Mouse (Mus musculus) lung, adult 2 months (tissue): ENCODE data around the gene Mta3. TPM values are rescaled to one million over a fixed set of nuclear protein-coding genes. Genes with fewer than 3 reads are reported as not detected.

Experiments
- DNase-seq: peaks from one replicate; pipeline ENCODE4 v3.0.0; 2022
- H3K4me1 ChIP-seq: fragments of 200-500 bp; 2 replicates; pipeline ENCODE4 v1.6.1; 2011; ENCODE audit warnings: low read length; ENCODE audit not compliant: control insufficient read depth, insufficient read depth
- H3K4me3 ChIP-seq: fragments of 200-500 bp; replicated peaks from 2 replicates; pipeline ENCODE3; 2011; ENCODE audit warnings: low read depth, mild to moderate bottlenecking, control low read depth, low read length; ENCODE audit errors: extremely low read depth
- CTCF ChIP-seq: fragments of 200-500 bp; IDR thresholded peaks from 2 replicates; pipeline ENCODE4 v1.5.1; 2011; ENCODE audit warnings: mild to moderate bottlenecking, low read length, control low read depth; ENCODE audit not compliant: insufficient read depth
- POLR2A ChIP-seq: fragments of 200-500 bp; IDR thresholded peaks from 2 replicates; pipeline ENCODE4 v1.6.1; 2011; ENCODE audit warnings: low read depth, mild to moderate bottlenecking, control low read depth, low read length, borderline replicate concordance; ENCODE audit errors: extremely low read depth
- WGBS: fragments of 180-500 bp; shearing (Covaris S2); methylation state at CpG from one replicate; pipeline ENCODE4 v1.1.7; 2018; 5-methylcytosine and 5-hydroxymethylcytosine counted together
- polyA plus RNA-seq: library from polyadenylated mRNA; depleted of rRNA; stranded (reverse); fragments of >200 nt; gene quantifications from 2 replicates; pipeline ENCODE4 v1.2.3, GENCODE M21; 2012

The Mta3 gene
- polyA plus RNA-seq, 1 experiment, result 34.9 TPM

- H3K4me1 ChIP-seq, result no peaks in the 10 kb centered on the region
- TF ChIP-seq POLR2A, result no peak
- no peak for TF ChIP-seq CTCF
- DNase-seq, result no peak
- WGBS, result 80% methylated on average over 10 of the region's 10 CpGs
- no peak overlapping the region for H3K4me3 ChIP-seq
These were observed 41.6 kb downstream of the Mta3 start for GRCm38 (mm10) chr17:83747405-83748160.

DNA sequence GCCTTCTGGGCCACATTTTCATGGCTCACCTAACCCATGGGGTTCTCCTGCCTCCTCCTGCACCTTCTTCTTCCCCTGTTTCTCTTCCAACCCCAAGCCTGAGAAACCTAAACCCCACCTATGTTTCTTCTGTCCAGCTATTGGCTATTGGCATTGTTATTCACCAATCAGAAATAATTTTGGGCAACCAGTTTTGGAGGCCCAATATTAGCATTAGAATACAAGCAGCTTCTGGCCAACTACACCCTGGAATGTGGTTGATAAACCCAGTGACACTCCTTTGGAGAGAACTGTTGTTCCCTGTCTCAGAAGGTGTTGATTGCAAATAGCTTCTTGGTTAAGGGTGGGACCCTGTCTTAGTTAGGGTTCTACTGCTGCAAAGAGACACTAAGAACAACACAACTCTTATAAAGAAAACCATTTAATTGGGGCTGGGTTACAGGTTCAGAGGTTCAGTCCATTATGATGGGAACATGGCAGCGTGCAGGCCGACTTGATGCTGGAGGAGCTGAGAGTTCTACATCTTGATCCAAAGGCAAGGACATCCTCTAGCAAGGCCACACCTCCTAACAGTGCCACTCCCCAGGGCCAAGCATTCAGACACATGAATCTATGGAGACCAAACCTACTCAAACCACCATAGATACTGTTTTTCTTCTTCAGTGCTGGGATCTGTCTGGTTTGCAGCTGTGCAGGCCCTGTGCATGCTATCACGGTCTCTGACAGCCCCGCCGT lies 44.4 kb downstream of the Mta3 start:
- WGBS, result 92% methylated on average over 5 of the region's 5 CpGs
- Histone ChIP-seq H3K4me3 (no peak overlapping the region), H3K4me1 (no peaks in the 10 kb centered on the region)
- TF ChIP-seq POLR2A (no peak), CTCF (no peak)
- DNase-seq, result no peak

DNA sequence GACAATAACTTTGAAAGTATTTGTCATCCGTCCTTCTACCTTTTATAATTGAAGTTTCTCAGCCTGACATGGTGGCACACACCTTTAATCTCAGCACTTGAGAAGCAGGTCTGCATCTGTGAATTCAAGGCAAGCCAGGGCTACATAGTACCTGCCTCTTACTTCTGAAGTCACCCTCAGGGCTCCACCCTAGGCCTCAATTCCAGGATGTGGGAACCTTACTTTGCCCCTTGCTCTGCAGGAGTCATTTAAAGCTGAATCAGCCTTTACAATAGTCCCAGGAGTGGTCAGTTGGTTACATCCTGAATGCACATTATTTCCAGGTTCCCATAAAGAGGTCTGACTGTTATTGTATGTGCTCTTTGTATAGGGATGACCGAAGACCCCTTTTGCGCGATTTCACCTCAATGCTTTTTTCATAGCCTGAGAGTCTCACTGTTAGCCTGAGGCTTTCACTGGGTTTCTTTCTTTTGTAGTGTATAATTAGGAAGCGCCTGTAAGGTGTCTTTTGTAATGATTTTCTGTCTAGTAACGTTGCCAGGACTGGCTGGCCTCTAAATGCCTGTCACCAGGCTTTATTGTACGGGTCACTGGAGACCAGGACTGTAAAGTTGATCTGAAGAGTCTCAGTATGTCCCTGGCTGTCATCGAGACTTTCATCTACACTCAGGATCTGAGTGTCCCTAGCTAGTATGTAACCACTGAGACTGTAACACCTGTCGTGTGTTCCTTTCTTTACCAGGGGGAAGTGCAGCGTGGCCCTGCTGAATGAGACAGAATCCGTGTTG lies 47.3 kb downstream of the Mta3 start:
- H3K4me1 ChIP-seq, result no peaks in the 10 kb centered on the region
- TF ChIP-seq CTCF, result no peak
- no peak for TF ChIP-seq POLR2A
- H3K4me3 ChIP-seq, result no peak overlapping the region
- WGBS, result 90% methylated on average over 11 of the region's 11 CpGs
- no peak for DNase-seq

GRCm38 (mm10) chr17:83758096-83758495 lies 52.1 kb downstream of the Mta3 start:
- no peaks in the 10 kb centered on the region for H3K4me1 ChIP-seq
- TF ChIP-seq POLR2A, result no peak
- no peak for TF ChIP-seq CTCF
- H3K4me3 ChIP-seq, result no peak overlapping the region
- DNase-seq, result no peak
- 73% methylated on average over 10 of the region's 10 CpGs for WGBS

GRCm38 (mm10) chr17:83759547-83759946 lies 53.6 kb downstream of the Mta3 start:
- no peak for DNase-seq
- TF ChIP-seq CTCF, result no peak
- no peak for TF ChIP-seq POLR2A
- no peaks in the 10 kb centered on the region for H3K4me1 ChIP-seq
- 37% methylated on average over 4 of the region's 4 CpGs for WGBS
- no peak overlapping the region for H3K4me3 ChIP-seq

- H3K4me1 ChIP-seq, result no peaks in the 10 kb centered on the region
- whole genome bisulfite sequencing, result 72% methylated on average over 4 of the region's 4 CpGs
- TF ChIP-seq CTCF (no peak), POLR2A (no peak)
- no peak overlapping the region for H3K4me3 ChIP-seq
- DNase-seq, result no peak
These were observed 58.6 kb downstream of the Mta3 start for GRCm38 (mm10) chr17:83764538-83764937.

DNA sequence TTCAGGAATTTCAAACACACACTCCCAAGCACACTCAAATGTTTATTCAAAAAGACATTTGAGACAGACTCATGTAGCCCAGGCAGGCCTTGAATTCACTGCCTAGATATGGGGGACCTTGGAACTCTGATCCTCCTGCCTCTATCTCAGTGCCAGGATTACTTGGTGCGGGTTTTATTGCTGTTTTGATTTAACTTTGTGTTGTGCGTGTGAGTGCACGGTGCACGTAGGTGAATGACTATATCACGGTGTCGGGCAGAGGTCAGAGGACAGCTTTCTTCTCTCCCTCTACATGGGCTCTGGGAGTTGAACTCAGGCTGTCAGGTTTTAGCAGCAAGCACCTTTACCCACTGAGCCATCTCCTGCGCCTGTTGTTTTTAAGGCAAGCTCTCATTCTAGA lies 61.1 kb downstream of the Mta3 start:
- 94% methylated on average over 7 of the region's 7 CpGs for WGBS
- Histone ChIP-seq H3K4me1 (no peaks in the 10 kb centered on the region), H3K4me3 (no peak overlapping the region)
- TF ChIP-seq POLR2A (no peak), CTCF (no peak)
- no peak for DNase-seq

- 59% methylated on average over 10 of the region's 10 CpGs for WGBS
These were observed 62.3 kb downstream of the Mta3 start for GRCm38 (mm10) chr17:83768309-83768708.

DNA sequence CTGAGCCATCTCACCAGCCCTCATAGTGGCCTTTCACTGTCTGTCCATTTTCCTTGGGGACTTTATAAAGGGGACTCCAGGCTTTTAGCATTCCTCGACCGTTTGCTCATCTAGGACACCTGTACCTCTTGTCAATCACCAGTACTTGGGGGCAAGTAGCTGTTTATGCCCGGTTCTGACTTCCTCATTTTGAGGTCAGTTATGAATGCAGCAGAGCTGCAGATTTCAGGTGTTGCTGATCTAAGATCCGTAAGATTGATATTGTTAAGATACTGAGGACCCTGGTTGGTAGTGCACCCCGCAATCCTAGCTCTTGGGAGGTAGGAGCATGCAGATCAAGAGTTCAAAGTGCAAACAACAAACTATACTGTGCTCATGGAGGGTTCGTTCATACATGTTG lies 64.4 kb downstream of the Mta3 start:
- 73% methylated on average over 6 of the region's 6 CpGs for WGBS
- Histone ChIP-seq H3K4me3 (no peak overlapping the region), H3K4me1 (0 out of 2 replicates have a peak, but pooled peaks cover 2% of the 10 kb centered on the region)
- TF ChIP-seq CTCF, result no peak
- TF ChIP-seq POLR2A, result no peak
- DNase-seq, result no peak

More at GRCm38 (mm10) chr17:83768309-83768708, 62.3 kb downstream of the Mta3 start:
- H3K4me3 ChIP-seq, result no peak overlapping the region
- DNase-seq, result no peak
- no peaks in the 10 kb centered on the region for H3K4me1 ChIP-seq
- TF ChIP-seq CTCF (no peak), POLR2A (no peak)
